ENCODE assay signal across 21 mouse cellular contexts in genomic region chr5:148716633-148717032, GRCm38 (mm10).
"Had no signal": no experiment of that assay in that cellular context is flagged by ENCODE, and none has a peak within 500 bp of the region (broad histone marks: within the 10 kb centered on the region; RNA-seq: fewer than 3 reads in every experiment).

No protein-coding gene starts in this region.

- H3K27ac ChIP-seq: intestine, embryonic 15.5 days; limb, embryonic 12.5 days; limb, embryonic 15.5 days; neural tube, embryonic 12.5 days; neural tube, embryonic 15.5 days; stomach, embryonic 15.5 days had no signal

- H3K9ac ChIP-seq: intestine, embryonic 15.5 days; limb, embryonic 12.5 days; limb, embryonic 15.5 days; neural tube, embryonic 12.5 days; neural tube, embryonic 15.5 days; stomach, embryonic 15.5 days had no signal

- H3K36me3 ChIP-seq: intestine, embryonic 15.5 days; limb, embryonic 12.5 days; limb, embryonic 15.5 days; neural tube, embryonic 12.5 days; neural tube, embryonic 15.5 days; stomach, embryonic 15.5 days had no signal

- DNase-seq: kidney, adult 18-20 months; kidney, adult 9 months; kidney, postnatal 14 days; kidney, postnatal 4 days; left cerebral cortex, postnatal 4 days; lung, adult 2 months; lung, postnatal 14 days; lung, postnatal 4 days; midbrain, embryonic 14.5 days; right cerebral cortex, postnatal 25 days; spleen, adult 18-20 months; thymus, adult 2 months; thymus, postnatal 14 days; thymus, postnatal 4 days had no signal

- H3K4me2 ChIP-seq: intestine, embryonic 15.5 days; limb, embryonic 12.5 days; limb, embryonic 15.5 days; midbrain, embryonic 11.5 days; neural tube, embryonic 12.5 days; neural tube, embryonic 15.5 days; stomach, embryonic 15.5 days had no signal

- ATAC-seq: intestine, embryonic 15.5 days had no signal

- H3K27me3 ChIP-seq: intestine, embryonic 15.5 days; limb, embryonic 12.5 days; limb, embryonic 15.5 days; neural tube, embryonic 12.5 days; neural tube, embryonic 15.5 days; stomach, embryonic 15.5 days had no signal

- H3K9me3 ChIP-seq: intestine, embryonic 15.5 days; limb, embryonic 15.5 days; neural tube, embryonic 12.5 days; neural tube, embryonic 15.5 days; stomach, embryonic 15.5 days had no signal

- H3K4me1 ChIP-seq: limb, embryonic 15.5 days; neural tube, embryonic 12.5 days; neural tube, embryonic 15.5 days had no signal

- H3K4me3 ChIP-seq: intestine, embryonic 15.5 days; limb, embryonic 12.5 days; limb, embryonic 15.5 days; neural tube, embryonic 12.5 days; neural tube, embryonic 15.5 days; stomach, embryonic 15.5 days had no signal
